Mouse (Mus musculus) liver, embryonic 14.5 days (tissue): ENCODE results near the gene Cyp4a32. TPM values are rescaled to one million over a fixed set of nuclear protein-coding genes. Genes with fewer than 3 reads are reported as not detected.
"Not testable (repeated sequence)": the region's sequence is repeated elsewhere in the genome, so short reads cannot be mapped to it uniquely, and the experiment has no call there.

Experiments used
- ATAC-seq: fragments of 200-750 bp; cut with Nextera tagmentation; 2 replicates; pipeline ENCODE4 v1.8.0; 2017; ENCODE audit warnings: moderate number of reproducible peaks, mild to moderate bottlenecking, moderate library complexity; ENCODE audit not compliant: insufficient read depth
- DNase-seq, 3 experiments: peaks; one replicate each; pipeline ENCODE4 v3.0.0-alpha.2; 2012 to 2013; ENCODE audit warnings: low read depth in 3 of 3, low spot score in 3 of 3
- H3K27ac ChIP-seq: fragments of 300-500 bp; sonication (generic); 2 replicates; pipeline ENCODE4 v1.5.1; 2014; ENCODE audit warnings: moderate library complexity, mild to moderate bottlenecking, control low read depth, inconsistent platforms
- H3K27me3 ChIP-seq: fragments of 300-500 bp; sonication (generic); 2 replicates; pipeline ENCODE4 v1.6.1; 2014; ENCODE audit warnings: mild to moderate bottlenecking, low read length, moderate library complexity; ENCODE audit not compliant: control insufficient read depth, insufficient read depth
- H3K36me3 ChIP-seq: fragments of 300-500 bp; sonication (generic); replicated peaks from 2 replicates; pipeline ENCODE4 v1.6.1; 2014; ENCODE audit warnings: low read depth; ENCODE audit not compliant: control insufficient read depth, insufficient read depth
- H3K4me1 ChIP-seq, 2 experiments: fragments of 200-500 bp in 1 of 2; fragments of 300-500 bp in 1 of 2; sonication (generic) in 1 of 2; replicated peaks; 2 replicates each; pipeline ENCODE4 v1.6.1; 2012 to 2014; ENCODE audit warnings: antibody characterized with exemption in 1 of 2, inconsistent platforms in 1 of 2, low read length in 1 of 2; ENCODE audit not compliant: control insufficient read depth in 2 of 2, insufficient read depth in 2 of 2
- H3K4me2 ChIP-seq: fragments of 300-500 bp; sonication (generic); 2 replicates; pipeline ENCODE4 v1.6.1; 2014; ENCODE audit warnings: low read depth, mild to moderate bottlenecking, control low read depth, moderate library complexity
- H3K4me3 ChIP-seq, 2 experiments: fragments of 200-500 bp in 1 of 2; fragments of 300-500 bp in 1 of 2; sonication (generic) in 1 of 2; 2 replicates each; pipeline ENCODE4 v1.5.1; 2012 to 2014; ENCODE audit warnings: low read depth in 2 of 2, low read length in 2 of 2, mild to moderate bottlenecking in 2 of 2, control low read depth in 1 of 2, inconsistent platforms in 1 of 2, moderate library complexity in 1 of 2; ENCODE audit not compliant: insufficient read depth in 1 of 2
- H3K9ac ChIP-seq: fragments of 300-500 bp; sonication (generic); replicated peaks from 2 replicates; pipeline ENCODE4 v1.6.1; 2014; ENCODE audit warnings: mild to moderate bottlenecking, control low read depth, moderate library complexity
- H3K9me3 ChIP-seq: fragments of 300-500 bp; sonication (generic); 2 replicates; pipeline ENCODE4 v1.6.1; 2016; ENCODE audit warnings: low read length, mixed read lengths; ENCODE audit not compliant: control insufficient read depth
- CTCF ChIP-seq: IDR thresholded peaks from 2 replicates; pipeline ENCODE4 v1.5.1; 2016; ENCODE audit warnings: antibody characterized with exemption, low read depth, control low read depth
- EP300 ChIP-seq: IDR thresholded peaks from 2 replicates; pipeline ENCODE4 v1.6.1; 2016; ENCODE audit warnings: antibody characterized with exemption, low read depth
- WGBS: fragments of 180-500 bp; shearing (Covaris S2); extraction: QIAGEN DNeasy Blood & Tissue Kit; methylation state at CpG from one replicate; pipeline ENCODE4 v1.1.7; 2014; ENCODE audit not compliant: insufficient replicate concordance; 5-methylcytosine and 5-hydroxymethylcytosine counted together
- polyA plus RNA-seq, 2 experiments: library from polyadenylated mRNA; depleted of rRNA in 1 of 2; stranded (reverse) in 1 of 2; unstranded in 1 of 2; fragments of >200 nt; fragmentation: Nextera tagmentation in 1 of 2; extraction: Ambion mirVana in 1 of 2; gene quantifications; 2 replicates each; pipeline versions ENCODE4 v1.2.1 to v1.2.3; 2012 to 2014

Gene Cyp4a32
- polyA plus RNA-seq, 2 experiments = not detected

- Histone ChIP-seq H3K4me3 (no peak overlapping the region), H3K27me3 (no peaks in the 10 kb centered on the region), H3K27ac (no peak overlapping the region), H3K36me3 (no peaks in the 10 kb centered on the region), H3K4me2 (no peak overlapping the region), H3K9ac (no peak overlapping the region), H3K4me1 (no peaks in the 10 kb centered on the region), H3K9me3 (no peaks in the 10 kb centered on the region)
- TF ChIP-seq CTCF (no peak), EP300 (no peak)
- ATAC-seq (no peak), DNase-seq (no peak)
- WGBS = 46% methylated on average over 1 of the region's 1 CpGs
These were observed 4.4 kb upstream of the Cyp4a32 start for GRCm38 (mm10) chr4:115596357-115596756.

- H3K4me1 ChIP-seq = no peaks in the 10 kb centered on the region
- no peak overlapping the region for H3K9ac ChIP-seq
- no peaks in the 10 kb centered on the region for H3K36me3 ChIP-seq
- no peak for ATAC-seq
- H3K27ac ChIP-seq = no peak overlapping the region
- WGBS = 61% methylated on average over 2 of the region's 2 CpGs
- no peaks in the 10 kb centered on the region for H3K9me3 ChIP-seq
- H3K27me3 ChIP-seq = no peaks in the 10 kb centered on the region
- TF ChIP-seq EP300 (no peak), CTCF (no peak)
- H3K4me3 ChIP-seq = no peak overlapping the region
- no peak overlapping the region for H3K4me2 ChIP-seq
- no peak for DNase-seq
These were observed 3.9 kb upstream of the Cyp4a32 start for GRCm38 (mm10) chr4:115596824-115597336.

- no peaks in the 10 kb centered on the region for H3K9me3 ChIP-seq
- H3K36me3 ChIP-seq = no peaks in the 10 kb centered on the region
- no peaks in the 10 kb centered on the region for H3K4me1 ChIP-seq
- TF ChIP-seq EP300 (no peak), CTCF (no peak)
- no peak overlapping the region for H3K9ac ChIP-seq
- no peak overlapping the region for H3K4me2 ChIP-seq
- DNase-seq (no peak), ATAC-seq (no peak)
- no peak overlapping the region for H3K27ac ChIP-seq
- no peak overlapping the region for H3K4me3 ChIP-seq
- no peaks in the 10 kb centered on the region for H3K27me3 ChIP-seq
These were observed 13.2 kb downstream of the Cyp4a32 start for GRCm38 (mm10) chr4:115614005-115614404.

- not testable (repeated sequence) for ATAC-seq, H3K36me3 ChIP-seq, H3K4me2 ChIP-seq, H3K27me3 ChIP-seq, H3K4me3 ChIP-seq, H3K4me1 ChIP-seq, H3K9me3 ChIP-seq, DNase-seq, H3K27ac ChIP-seq, H3K9ac ChIP-seq
- 70% methylated on average over 3 of the region's 3 CpGs for WGBS
These were observed 24.8 kb downstream of the Cyp4a32 start for GRCm38 (mm10) chr4:115625560-115625959.

GRCm38 (mm10) chr4:115642967-115643754 lies 42.4 kb downstream of the Cyp4a32 start:
- Histone ChIP-seq H3K27ac (no peak overlapping the region), H3K4me2 (no peak overlapping the region), H3K4me1 (peaks cover 0 to 2% of the 10 kb centered on the region in 2 experiments; a peak in 1 of 4 replicates), H3K27me3 (no peaks in the 10 kb centered on the region), H3K9ac (no peak overlapping the region), H3K4me3 (no peak overlapping the region), H3K9me3 (no peaks in the 10 kb centered on the region), H3K36me3 (no peaks in the 10 kb centered on the region)
- no peak for TF ChIP-seq EP300
- no peak for TF ChIP-seq CTCF
- ATAC-seq (no peak), DNase-seq (no peak)
- WGBS = 11% methylated on average over 5 of the region's 5 CpGs
